Comparison of ENCODE assay signal across 13 mouse cellular contexts in genomic region chr8:11399706-11400105, GRCm38 (mm10).
A peak's percentile ranks its signal among the peaks of the same experiment; 100 is the strongest.
DNase-seq lines count a peak whose midpoint lies in the region; ATAC-seq lines count a peak whose summit lies in the region.
"Had no signal": no experiment of that assay in that cellular context is flagged by ENCODE, and none has a peak within 500 bp of the region (broad histone marks: within the 10 kb centered on the region; RNA-seq: fewer than 3 reads in every experiment).

No protein-coding gene starts in this region.

- H3K27me3 ChIP-seq in heart, embryonic 10.5 days (ENCODE audit: insufficient read depth, poor library complexity, severe bottlenecking), result no peaks in the 10 kb centered on the region
- H3K27me3 ChIP-seq in embryonic facial prominence, embryonic 13.5 days, result no peaks in the 10 kb centered on the region
- no peaks in the 10 kb centered on the region for H3K27me3 ChIP-seq in neural tube, embryonic 15.5 days (replicated peaks)
- H3K27me3 ChIP-seq: liver, embryonic 15.5 days; Patski had no signal

- DNase-seq in heart, embryonic 10.5 days (ENCODE audit: low spot score), result no peak
- DNase-seq in heart, postnatal 14 days, result no peak
- DNase-seq in kidney, postnatal 10 days, result peak; percentile 51
- no peak for DNase-seq in kidney, adult 8-10 months
- no peak for DNase-seq in thymus, postnatal 36 days
- no peak for DNase-seq in spleen, postnatal 14 days (ENCODE audit: low spot score in 2 of 2)
- DNase-seq: cerebellum, postnatal 10 days; midbrain, embryonic 14.5 days; thymus, postnatal 14 days had no signal

- 59% methylated on average over 8 of the region's 8 CpGs for WGBS in heart, embryonic 10.5 days
- WGBS in embryonic facial prominence, embryonic 13.5 days, result 29% methylated on average over 8 of the region's 8 CpGs
- 31% methylated on average over 8 of the region's 8 CpGs for WGBS in neural tube, embryonic 15.5 days

- peaks cover 44% of the 10 kb centered on the region for H3K36me3 ChIP-seq in heart, embryonic 10.5 days
- peaks cover 30% of the 10 kb centered on the region for H3K36me3 ChIP-seq in embryonic facial prominence, embryonic 13.5 days
- no peaks in the 10 kb centered on the region for H3K36me3 ChIP-seq in neural tube, embryonic 15.5 days
- H3K36me3 ChIP-seq: liver, embryonic 15.5 days had no signal

- peaks cover 50% of the 10 kb centered on the region for H3K4me1 ChIP-seq in heart, embryonic 10.5 days
- peaks cover 20% of the 10 kb centered on the region for H3K4me1 ChIP-seq in embryonic facial prominence, embryonic 13.5 days
- H3K4me1 ChIP-seq in neural tube, embryonic 15.5 days, result 0 out of 2 replicates have a peak, but pooled peaks cover 4% of the 10 kb centered on the region
- H3K4me1 ChIP-seq: liver, embryonic 15.5 days had no signal

- H3K9me3 ChIP-seq in heart, embryonic 10.5 days, result no peaks in the 10 kb centered on the region
- H3K9me3 ChIP-seq in embryonic facial prominence, embryonic 13.5 days, result no peaks in the 10 kb centered on the region
- no peaks in the 10 kb centered on the region for H3K9me3 ChIP-seq in neural tube, embryonic 15.5 days (replicated peaks)
- H3K9me3 ChIP-seq: liver, embryonic 15.5 days had no signal

- peak overlapping the region; percentile 68 for H3K27ac ChIP-seq in heart, embryonic 10.5 days
- peak overlapping the region; percentile 24 for H3K27ac ChIP-seq in embryonic facial prominence, embryonic 13.5 days
- 0 out of 2 replicates have a peak overlapping the region, but pooled peaks have one; percentile 2 for H3K27ac ChIP-seq in neural tube, embryonic 15.5 days (replicated peaks)
- H3K27ac ChIP-seq: liver, embryonic 15.5 days had no signal

- H3K4me3 ChIP-seq in heart, embryonic 10.5 days, result no peak overlapping the region
- H3K4me3 ChIP-seq in embryonic facial prominence, embryonic 13.5 days, result no peak overlapping the region
- H3K4me3 ChIP-seq in neural tube, embryonic 15.5 days (replicated peaks), result no peak overlapping the region
- H3K4me3 ChIP-seq: liver, embryonic 15.5 days had no signal

- H3K4me2 ChIP-seq in embryonic facial prominence, embryonic 13.5 days, result no peak overlapping the region
- H3K4me2 ChIP-seq in neural tube, embryonic 15.5 days, result no peak overlapping the region
- H3K4me2 ChIP-seq: liver, embryonic 15.5 days had no signal

- intact Hi-C loops in heart, postnatal 14 days (cut with DNase I), result no loop called here

- ATAC-seq in embryonic facial prominence, embryonic 13.5 days (ENCODE audit: insufficient number of reproducible peaks, insufficient read depth, low FRiP score, low TSS enrichment, low read depth), result no peak
- no peak for ATAC-seq in neural tube, embryonic 15.5 days (ENCODE audit: low FRiP score)

- H3K9ac ChIP-seq in embryonic facial prominence, embryonic 13.5 days, result no peak overlapping the region
- H3K9ac ChIP-seq in neural tube, embryonic 15.5 days (replicated peaks), result no peak overlapping the region
- H3K9ac ChIP-seq: liver, embryonic 15.5 days had no signal

Comparison
In these comparisons a context has a peak if more than half of its experiments do, and no peak if none do; other contexts are left out.
1. H3K27ac ChIP-seq: peak in every context shown above with its lines; median percentile 68 in heart, embryonic 10.5 days; 24 in embryonic facial prominence, embryonic 13.5 days; 2 in neural tube, embryonic 15.5 days.